Mouse (Mus musculus): ENCODE data around the gene Gpr39. TPM values are rescaled to one million over a fixed set of nuclear protein-coding genes. Genes with fewer than 3 reads are reported as not detected.
A peak's percentile ranks its signal among the peaks of the same experiment; 100 is the strongest.

Gpr39 gene
- total and polyA plus RNA-seq, 2 experiments from 2014 or later, result 0.21 to 0.24 TPM

DNA sequence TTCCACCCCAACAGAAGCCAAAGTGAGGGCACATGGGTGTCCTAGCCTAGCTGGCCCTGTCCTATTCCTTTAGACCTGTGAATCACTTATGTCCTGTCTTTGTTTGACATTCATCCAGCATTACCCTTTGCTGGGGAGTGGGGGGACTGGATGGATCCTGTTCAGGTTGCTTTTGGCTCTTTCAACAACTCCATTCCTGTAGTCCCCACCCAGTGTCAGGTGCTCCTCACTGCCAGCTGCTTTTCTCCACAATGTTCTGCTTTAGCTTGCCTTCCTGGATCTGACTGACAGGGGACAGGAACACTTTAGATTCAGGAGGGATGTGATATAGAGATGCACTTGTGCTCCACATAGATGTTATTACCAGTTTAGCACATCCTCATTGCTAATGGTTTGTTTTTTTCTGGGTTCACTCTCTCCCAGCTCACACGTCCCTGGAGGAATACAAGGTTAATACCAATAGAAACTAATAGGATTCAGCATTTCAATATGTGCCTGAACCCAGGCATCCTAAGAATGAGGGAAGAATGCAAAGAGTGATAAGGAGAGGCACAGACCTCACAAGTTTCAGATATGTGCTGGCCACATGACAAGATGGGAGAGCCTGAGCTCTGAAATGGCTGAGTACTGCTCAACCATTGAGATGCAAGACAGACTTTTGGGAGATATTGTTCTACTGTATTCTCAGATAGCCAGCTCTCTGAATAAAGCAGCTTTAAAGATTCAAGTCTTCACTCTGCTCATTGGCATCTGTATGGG is 23.8 kb upstream of the Gpr39 start:
- WGBS, result 69% methylated on average over 1 of the region's 1 CpGs
- Histone ChIP-seq H3K9ac (replicated peaks; ENCODE audit: low read length) (no peak overlapping the region), H3K27ac (no peak overlapping the region), H3K9me3 (ENCODE audit: low read length) (no peaks in the 10 kb centered on the region), H3K4me3 (ENCODE audit: low read length) (no peak overlapping the region), H3K4me1 (ENCODE audit: insufficient read depth, low read length) (no peaks in the 10 kb centered on the region), H3K27me3 (ENCODE audit: insufficient read depth, low read length) (no peaks in the 10 kb centered on the region; the same call in 1 of the 2 replicates), H3K4me2 (ENCODE audit: low read depth, low read length) (no peak overlapping the region), H3K36me3 (ENCODE audit: insufficient read depth, low read length) (no peaks in the 10 kb centered on the region)
- no peak for DNase-seq (ENCODE audit: low spot score)
- ATAC-seq, result no peak
- no peak for TF ChIP-seq CTCF (IDR thresholded peaks at IDR 0.05; ENCODE audit: low read depth)

DNA sequence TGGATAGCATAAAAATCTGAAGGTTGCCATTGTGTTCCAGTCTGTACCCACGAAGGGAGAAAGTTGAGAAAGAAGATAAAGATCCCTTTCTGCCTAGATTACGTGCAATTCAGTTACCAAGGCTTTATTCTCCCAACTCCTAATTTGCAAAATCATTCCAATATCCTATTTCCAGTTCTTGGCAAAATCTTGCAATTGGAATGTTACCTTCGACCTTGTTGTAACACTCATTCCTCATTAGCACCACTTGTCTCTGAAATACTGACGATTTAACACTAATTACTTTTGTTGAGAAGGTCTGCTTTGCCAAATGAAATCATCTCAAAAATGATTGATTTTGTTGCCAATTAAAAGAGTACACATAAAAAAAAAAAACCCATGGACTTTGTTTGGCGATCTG is 19.4 kb upstream of the Gpr39 start:
- Histone ChIP-seq H3K9ac (replicated peaks; ENCODE audit: low read length) (no peak overlapping the region), H3K27me3 (ENCODE audit: insufficient read depth, low read length) (no peaks in the 10 kb centered on the region; the same call in 1 of the 2 replicates), H3K4me2 (ENCODE audit: low read depth, low read length) (no peak overlapping the region), H3K36me3 (ENCODE audit: insufficient read depth, low read length) (no peaks in the 10 kb centered on the region), H3K4me3 (ENCODE audit: low read length) (no peak overlapping the region), H3K27ac (no peak overlapping the region), H3K4me1 (ENCODE audit: insufficient read depth, low read length) (no peaks in the 10 kb centered on the region), H3K9me3 (ENCODE audit: low read length) (no peaks in the 10 kb centered on the region)
- DNase-seq (ENCODE audit: low spot score) (no peak), ATAC-seq (no peak)
- WGBS, result 79% methylated on average over 5 of the region's 5 CpGs
- TF ChIP-seq CTCF (IDR thresholded peaks at IDR 0.05; ENCODE audit: low read depth), result no peak

DNA sequence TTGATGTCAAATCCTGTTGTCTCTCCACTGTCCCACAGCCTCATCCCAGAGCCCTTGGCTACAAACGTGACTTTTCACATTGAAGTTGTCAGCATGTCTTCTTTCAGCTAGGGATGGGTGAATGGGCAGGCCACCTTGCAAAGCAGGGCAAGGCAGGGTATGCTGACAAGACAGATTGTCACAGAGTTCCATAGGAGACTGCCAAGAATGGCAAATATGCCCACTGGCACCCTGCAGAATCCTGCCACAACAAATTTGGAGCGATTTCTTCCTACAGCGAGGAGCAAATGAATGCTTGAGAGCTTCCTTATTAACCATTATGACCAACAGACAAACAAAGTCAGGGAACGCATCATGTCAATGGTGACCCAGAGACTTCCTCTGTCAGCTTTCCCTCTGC is 16.6 kb upstream of the Gpr39 start:
- Histone ChIP-seq H3K9me3 (ENCODE audit: low read length) (no peaks in the 10 kb centered on the region), H3K27ac (no peak overlapping the region), H3K4me2 (ENCODE audit: low read depth, low read length) (no peak overlapping the region), H3K27me3 (ENCODE audit: insufficient read depth, low read length) (no peaks in the 10 kb centered on the region), H3K9ac (replicated peaks; ENCODE audit: low read length) (no peak overlapping the region), H3K4me3 (ENCODE audit: low read length) (no peak overlapping the region), H3K36me3 (ENCODE audit: insufficient read depth, low read length) (no peaks in the 10 kb centered on the region), H3K4me1 (ENCODE audit: insufficient read depth, low read length) (no peaks in the 10 kb centered on the region)
- DNase-seq (ENCODE audit: low spot score) (peak; percentile 50), ATAC-seq (no peak)
- whole genome bisulfite sequencing, result 55% methylated on average over 4 of the region's 4 CpGs
- no peak for TF ChIP-seq CTCF (IDR thresholded peaks at IDR 0.05; ENCODE audit: low read depth)

DNA sequence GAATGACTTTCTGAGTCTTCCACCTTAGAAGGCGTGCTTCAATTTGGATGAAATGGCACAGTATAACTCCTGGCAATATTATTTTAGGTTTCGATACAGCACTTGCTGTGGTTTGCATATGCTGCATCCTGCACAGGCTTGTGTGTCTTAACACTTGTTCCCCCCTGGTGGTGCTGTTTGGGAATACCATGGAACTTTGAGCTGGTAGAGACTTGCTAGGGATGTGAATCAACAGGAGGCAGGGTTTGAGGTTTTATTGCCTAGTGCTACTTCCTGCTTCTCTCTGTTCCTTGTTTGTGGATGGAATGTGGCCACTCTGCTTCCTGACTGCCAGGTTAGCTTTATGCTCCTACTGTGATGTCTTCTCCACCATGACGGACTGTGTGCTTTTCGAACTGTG is 15.9 kb upstream of the Gpr39 start:
- H3K27ac ChIP-seq, result no peak overlapping the region
- no peak for TF ChIP-seq CTCF (IDR thresholded peaks at IDR 0.05; ENCODE audit: low read depth)
- H3K4me1 ChIP-seq (ENCODE audit: insufficient read depth, low read length), result no peaks in the 10 kb centered on the region
- WGBS, result 95% methylated on average over 4 of the region's 4 CpGs
- no peak overlapping the region for H3K9ac ChIP-seq (replicated peaks; ENCODE audit: low read length)
- no peak overlapping the region for H3K4me3 ChIP-seq (ENCODE audit: low read length)
- no peaks in the 10 kb centered on the region for H3K9me3 ChIP-seq (ENCODE audit: low read length)
- H3K36me3 ChIP-seq (ENCODE audit: insufficient read depth, low read length), result no peaks in the 10 kb centered on the region
- ATAC-seq (no peak), DNase-seq (ENCODE audit: low spot score) (no peak)
- H3K27me3 ChIP-seq (ENCODE audit: insufficient read depth, low read length), result no peaks in the 10 kb centered on the region
- no peak overlapping the region for H3K4me2 ChIP-seq (ENCODE audit: low read depth, low read length)

DNA sequence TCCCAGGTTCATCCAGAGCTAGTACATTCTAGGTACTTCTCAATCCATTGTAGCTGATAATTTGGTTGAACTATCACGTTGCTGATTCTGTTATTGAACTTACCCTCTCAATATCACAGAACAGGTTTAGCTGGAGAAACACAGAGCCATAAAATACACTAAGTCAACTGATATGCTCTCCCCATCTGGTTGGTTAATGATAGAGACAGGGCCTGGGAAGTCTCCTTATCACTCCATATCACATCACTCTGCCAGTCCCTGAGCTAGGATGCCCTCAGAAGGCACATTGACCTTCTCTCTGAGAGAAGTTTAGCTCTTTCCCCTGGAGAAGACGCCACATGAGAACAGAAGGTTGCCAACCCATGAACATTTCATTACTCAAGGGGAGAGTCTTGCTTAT is 14.7 kb upstream of the Gpr39 start:
- no peak overlapping the region for H3K27ac ChIP-seq
- ATAC-seq (no peak), DNase-seq (ENCODE audit: low spot score) (no peak)
- no peak overlapping the region for H3K4me3 ChIP-seq (ENCODE audit: low read length)
- H3K4me2 ChIP-seq (ENCODE audit: low read depth, low read length), result no peak overlapping the region
- H3K36me3 ChIP-seq (ENCODE audit: insufficient read depth, low read length), result no peaks in the 10 kb centered on the region
- H3K4me1 ChIP-seq (ENCODE audit: insufficient read depth, low read length), result no peaks in the 10 kb centered on the region
- WGBS, result 88% methylated on average over 2 of the region's 2 CpGs
- H3K27me3 ChIP-seq (ENCODE audit: insufficient read depth, low read length), result no peaks in the 10 kb centered on the region
- no peaks in the 10 kb centered on the region for H3K9me3 ChIP-seq (ENCODE audit: low read length)
- TF ChIP-seq CTCF (IDR thresholded peaks at IDR 0.05; ENCODE audit: low read depth), result no peak
- no peak overlapping the region for H3K9ac ChIP-seq (replicated peaks; ENCODE audit: low read length)

DNA sequence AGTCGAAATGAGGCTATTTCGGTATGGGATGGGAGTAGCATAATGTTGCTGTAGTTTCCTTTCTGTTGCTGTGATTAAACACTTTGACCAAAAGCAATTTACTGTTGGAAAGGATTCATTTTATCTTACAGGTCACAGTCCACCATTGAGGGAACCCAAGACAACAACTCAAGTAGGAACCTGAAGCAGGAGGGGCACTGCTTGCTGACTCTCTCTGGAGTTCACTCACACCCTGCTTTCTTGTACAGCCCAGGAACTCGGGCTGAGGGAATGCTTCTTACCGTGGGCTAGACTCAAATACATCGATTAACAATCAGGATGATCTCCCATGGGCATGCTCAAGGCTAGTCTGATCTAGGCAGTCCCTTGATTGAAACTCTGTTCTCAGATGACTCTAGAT is 14.1 kb upstream of the Gpr39 start:
- H3K4me1 ChIP-seq (ENCODE audit: insufficient read depth, low read length), result no peaks in the 10 kb centered on the region
- no peaks in the 10 kb centered on the region for H3K27me3 ChIP-seq (ENCODE audit: insufficient read depth, low read length)
- ATAC-seq (no peak), DNase-seq (ENCODE audit: low spot score) (no peak)
- 85% methylated on average over 5 of the region's 5 CpGs for WGBS
- no peak overlapping the region for H3K4me3 ChIP-seq (ENCODE audit: low read length)
- no peak overlapping the region for H3K27ac ChIP-seq
- no peak for TF ChIP-seq CTCF (IDR thresholded peaks at IDR 0.05; ENCODE audit: low read depth)
- no peak overlapping the region for H3K4me2 ChIP-seq (ENCODE audit: low read depth, low read length)
- H3K36me3 ChIP-seq (ENCODE audit: insufficient read depth, low read length), result no peaks in the 10 kb centered on the region
- H3K9ac ChIP-seq (replicated peaks; ENCODE audit: low read length), result no peak overlapping the region
- H3K9me3 ChIP-seq (ENCODE audit: low read length), result no peaks in the 10 kb centered on the region

DNA sequence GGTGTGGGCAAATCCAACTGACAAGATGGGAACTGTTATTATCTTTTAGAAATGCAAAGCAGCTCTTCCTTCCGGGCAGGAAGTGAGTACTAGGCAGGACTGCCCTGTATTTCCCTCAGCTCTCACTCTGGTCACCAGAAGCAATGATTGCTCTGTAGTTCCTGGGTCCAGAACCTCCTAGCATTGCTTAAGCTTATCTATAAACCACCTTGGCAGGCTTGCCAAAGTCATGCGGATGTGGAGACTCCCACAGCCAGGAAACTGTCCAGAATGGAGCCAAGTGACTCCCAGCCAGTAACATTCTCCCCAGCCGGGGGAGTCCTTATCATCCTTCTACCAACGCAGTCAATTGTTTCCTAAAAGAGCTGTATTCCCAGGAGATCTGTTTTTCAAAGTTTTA is 13.7 kb upstream of the Gpr39 start:
- Histone ChIP-seq H3K36me3 (ENCODE audit: insufficient read depth, low read length) (no peaks in the 10 kb centered on the region), H3K4me3 (ENCODE audit: low read length) (no peak overlapping the region), H3K27ac (no peak overlapping the region), H3K27me3 (ENCODE audit: insufficient read depth, low read length) (no peaks in the 10 kb centered on the region), H3K9me3 (ENCODE audit: low read length) (no peaks in the 10 kb centered on the region), H3K4me2 (ENCODE audit: low read depth, low read length) (no peak overlapping the region), H3K9ac (replicated peaks; ENCODE audit: low read length) (no peak overlapping the region), H3K4me1 (ENCODE audit: insufficient read depth, low read length) (no peaks in the 10 kb centered on the region)
- no peak for DNase-seq (ENCODE audit: low spot score)
- no peak for TF ChIP-seq CTCF (IDR thresholded peaks at IDR 0.05; ENCODE audit: low read depth)
- no peak for ATAC-seq
- 52% methylated on average over 4 of the region's 4 CpGs for whole genome bisulfite sequencing
